Mouse (Mus musculus) kidney, postnatal 36 days (tissue): ENCODE data around the gene Ate1.
"Not testable (repeated sequence)": the region's sequence is repeated elsewhere in the genome, so short reads cannot be mapped to it uniquely, and the experiment has no call there.

Experiments
- DNase-seq, 2 experiments: peaks; one replicate each; pipeline ENCODE4 v3.0.0; 2021 to 2022; ENCODE audit warnings: mixed read lengths in 2 of 2

Ate1 gene

DNA sequence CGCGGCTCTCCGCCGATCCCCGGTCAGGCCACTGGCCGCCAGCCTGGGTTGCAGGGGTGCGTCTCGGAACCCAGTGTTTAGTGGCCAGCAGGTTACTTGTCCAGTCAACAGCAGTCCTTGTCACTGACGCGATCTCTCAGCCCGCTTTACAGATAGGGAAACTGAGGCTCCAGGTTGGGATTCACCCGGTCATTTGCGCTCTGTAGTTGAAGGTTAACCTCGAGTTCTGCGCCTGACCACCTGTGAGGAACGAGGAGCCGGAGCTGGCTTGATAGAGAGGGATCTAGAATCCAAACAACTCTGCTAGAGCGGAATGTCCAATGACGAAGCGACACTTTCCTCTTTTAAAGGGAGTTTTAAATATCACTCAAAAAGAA lies at the start of gene Ate1:
Gene Ate1, minus strand, starts transcription at position 321 of the 377 bp plus-strand sequence.
- DNase-seq: peak in 1 of 2 experiments; percentile 58

- DNase-seq: no peak
These were observed 48.7 kb upstream of the Ate1 start for GRCm38 (mm10) chr7:130568783-130569436.

GRCm38 (mm10) chr7:130564596-130564995 lies 44.4 kb upstream of the Ate1 start:
- DNase-seq: no peak

GRCm38 (mm10) chr7:130563880-130564279 lies 43.7 kb upstream of the Ate1 start:
- DNase-seq: no peak

GRCm38 (mm10) chr7:130563276-130563675 lies 43.1 kb upstream of the Ate1 start:
- DNase-seq: no peak

DNA sequence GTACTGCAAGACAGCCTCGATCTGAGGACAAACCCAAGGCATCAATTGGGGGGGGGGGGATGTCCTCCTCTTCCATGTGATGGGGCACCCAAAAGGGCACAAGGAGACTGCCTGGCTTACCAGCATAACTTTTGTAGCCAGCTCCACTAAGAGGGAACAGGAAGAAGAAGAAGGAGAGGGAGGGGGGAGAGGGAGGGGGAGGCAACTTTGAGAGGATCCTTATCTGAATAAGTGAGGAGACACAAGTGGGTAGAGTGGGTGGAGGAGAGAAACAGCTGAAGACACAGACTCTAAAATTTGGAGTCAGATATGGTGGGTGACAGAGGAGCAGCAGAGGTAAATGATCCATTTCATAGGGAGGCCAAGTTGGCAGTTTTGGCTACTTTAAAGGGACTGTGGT lies 40.8 kb upstream of the Ate1 start:
- no peak for DNase-seq

DNA sequence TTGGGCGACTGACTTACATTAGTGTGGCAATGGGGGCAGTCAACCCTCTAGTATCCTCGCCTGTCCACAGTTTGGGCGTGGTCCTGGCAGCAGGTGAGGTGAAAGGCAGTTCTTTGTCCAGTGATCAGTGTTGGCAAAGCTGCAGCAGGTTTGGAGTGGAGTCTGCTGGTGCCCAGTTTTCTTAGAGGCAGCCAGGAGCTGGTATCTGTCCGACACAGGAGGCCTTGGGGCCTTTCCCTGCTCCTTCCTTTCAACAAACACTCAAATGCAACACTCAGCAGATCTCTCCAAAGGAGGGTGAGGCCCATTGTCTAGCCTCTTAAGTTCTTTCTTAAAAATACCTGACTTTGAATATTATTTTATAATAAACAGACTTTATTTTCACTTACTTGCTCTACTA lies 38.4 kb upstream of the Ate1 start:
- DNase-seq: no peak

GRCm38 (mm10) chr7:130555597-130555996 lies 35.4 kb upstream of the Ate1 start:
- DNase-seq: no peak

- DNase-seq: no peak
These were observed 33.2 kb upstream of the Ate1 start for GRCm38 (mm10) chr7:130553321-130553720.

DNA sequence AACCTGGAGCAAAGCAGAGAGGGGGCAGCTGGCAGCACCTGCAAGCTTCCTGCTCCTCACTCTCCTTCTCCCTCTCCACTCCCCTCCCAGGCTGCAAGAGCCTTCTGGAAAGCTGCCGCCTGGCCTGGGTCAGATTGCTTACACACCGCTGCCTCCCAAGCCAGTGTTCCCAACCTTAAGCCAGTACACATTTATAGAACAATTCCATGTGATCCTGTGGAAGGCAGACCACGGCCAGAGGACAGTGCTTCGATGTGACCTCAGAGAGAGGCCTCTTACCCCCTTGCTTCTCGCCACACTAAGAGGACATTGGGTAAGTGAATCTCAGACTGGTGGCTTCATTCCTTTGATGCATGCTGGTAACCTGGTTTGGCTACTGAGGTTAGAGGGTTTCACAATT lies 32.6 kb upstream of the Ate1 start:
- peak; percentile 21 to 38 for DNase-seq

- no peak for DNase-seq
These were observed 27.5 kb upstream of the Ate1 start for GRCm38 (mm10) chr7:130547635-130548175.

GRCm38 (mm10) chr7:130546791-130547484 lies 26.8 kb upstream of the Ate1 start:
- DNase-seq: peak; percentile 93 to 96

- DNase-seq: no peak
These were observed 26.2 kb upstream of the Ate1 start for GRCm38 (mm10) chr7:130546421-130546790.

GRCm38 (mm10) chr7:130545893-130546292 lies 25.7 kb upstream of the Ate1 start:
- no peak for DNase-seq

DNA sequence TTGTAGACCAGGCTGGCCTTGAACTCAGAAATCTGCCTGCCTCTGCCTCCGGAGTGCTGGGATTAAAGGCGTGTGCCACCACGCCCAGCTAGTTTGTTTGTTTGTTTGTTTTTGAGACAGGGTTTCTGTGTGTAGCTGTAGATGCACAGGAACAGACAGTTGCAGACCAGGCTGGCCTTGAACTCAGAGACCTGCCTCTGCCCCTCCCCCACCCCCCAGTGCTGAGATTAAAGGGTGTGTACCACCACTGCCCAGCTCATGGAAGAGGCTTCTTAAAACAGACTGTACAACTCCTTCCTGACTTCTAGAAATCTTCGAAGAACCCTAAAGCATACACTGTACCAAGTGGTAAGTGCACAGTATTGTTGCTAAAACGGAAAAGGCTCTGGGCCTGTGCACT lies 25.2 kb upstream of the Ate1 start:
- no peak for DNase-seq

DNA sequence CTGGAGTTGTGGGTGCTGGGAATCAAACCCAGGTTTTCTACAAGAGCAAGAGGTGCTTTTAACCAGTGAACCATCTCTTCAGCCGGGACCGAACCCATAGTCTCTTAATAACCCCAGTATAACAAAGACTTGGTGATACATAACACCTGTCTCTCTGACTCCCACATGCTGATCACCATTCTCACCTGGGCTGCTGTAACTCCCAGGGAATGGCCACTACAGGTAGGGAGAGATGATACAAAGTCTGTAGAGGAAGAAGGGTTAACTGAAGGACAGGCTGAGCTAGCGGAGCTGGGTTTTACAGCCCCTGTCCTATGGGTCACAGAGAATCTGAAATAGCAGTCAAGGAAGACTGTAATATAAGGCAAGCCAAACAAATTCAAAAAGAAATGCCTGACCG lies 23.0 kb upstream of the Ate1 start:
- no peak for DNase-seq

DNA sequence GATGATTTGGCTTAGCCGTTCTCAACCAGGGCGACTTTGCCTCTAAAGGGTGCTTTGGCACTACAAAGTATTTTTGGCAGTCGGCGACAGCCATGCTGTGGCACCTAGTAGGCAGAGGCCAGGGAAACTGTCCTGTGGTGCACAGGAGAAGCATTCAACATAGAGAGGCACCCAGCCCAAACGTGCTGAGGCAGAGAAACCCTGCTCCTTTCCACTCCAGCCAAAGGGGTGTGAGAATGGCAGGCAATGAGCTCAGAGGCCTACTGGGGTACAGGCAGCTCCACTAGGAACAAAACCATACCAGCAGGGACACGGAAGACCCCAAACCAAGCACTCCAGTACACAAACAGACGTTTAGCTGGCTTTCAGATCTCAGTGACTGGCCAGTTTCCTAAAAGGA lies 20.0 kb upstream of the Ate1 start:
- no peak for DNase-seq

DNA sequence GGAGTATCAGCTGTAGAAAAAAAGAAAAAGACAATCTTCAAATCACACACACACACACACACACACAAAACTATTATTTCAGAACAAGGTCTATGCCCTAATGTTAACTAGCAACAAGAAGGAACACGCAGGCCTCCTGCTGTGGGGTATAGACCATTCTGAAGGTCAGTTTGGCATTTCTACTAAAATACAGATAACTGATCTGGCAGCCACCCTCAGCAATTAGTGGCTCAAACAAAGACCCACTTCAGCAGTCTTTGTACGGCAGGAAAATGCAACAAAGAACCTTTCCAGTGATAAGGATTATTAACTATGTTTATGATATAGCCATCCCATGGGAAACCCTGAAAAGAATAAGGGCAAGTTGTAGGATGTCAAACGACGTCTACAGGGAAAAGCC lies 16.9 kb upstream of the Ate1 start:
- no peak for DNase-seq

DNA sequence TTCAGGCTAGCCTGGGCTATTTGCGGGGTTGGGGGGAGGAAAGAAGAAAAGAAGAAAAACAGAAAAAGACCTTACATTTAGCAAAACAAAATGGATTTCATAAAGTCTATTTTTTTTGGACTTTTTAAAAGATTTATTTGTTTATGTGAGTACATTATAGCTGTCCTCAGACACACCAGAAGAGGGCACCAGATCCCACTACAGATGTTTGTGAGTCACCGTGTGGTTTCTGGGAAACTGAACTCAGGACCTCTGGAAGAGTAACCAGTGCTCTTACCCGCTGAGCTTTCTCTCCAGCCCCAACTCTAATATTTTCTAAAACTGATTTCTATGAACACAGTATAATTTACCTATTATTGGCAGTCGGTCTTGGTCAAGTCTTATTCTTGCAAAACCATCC lies 15.0 kb upstream of the Ate1 start:
- peak in 1 of 2 experiments; percentile 34 for DNase-seq

DNA sequence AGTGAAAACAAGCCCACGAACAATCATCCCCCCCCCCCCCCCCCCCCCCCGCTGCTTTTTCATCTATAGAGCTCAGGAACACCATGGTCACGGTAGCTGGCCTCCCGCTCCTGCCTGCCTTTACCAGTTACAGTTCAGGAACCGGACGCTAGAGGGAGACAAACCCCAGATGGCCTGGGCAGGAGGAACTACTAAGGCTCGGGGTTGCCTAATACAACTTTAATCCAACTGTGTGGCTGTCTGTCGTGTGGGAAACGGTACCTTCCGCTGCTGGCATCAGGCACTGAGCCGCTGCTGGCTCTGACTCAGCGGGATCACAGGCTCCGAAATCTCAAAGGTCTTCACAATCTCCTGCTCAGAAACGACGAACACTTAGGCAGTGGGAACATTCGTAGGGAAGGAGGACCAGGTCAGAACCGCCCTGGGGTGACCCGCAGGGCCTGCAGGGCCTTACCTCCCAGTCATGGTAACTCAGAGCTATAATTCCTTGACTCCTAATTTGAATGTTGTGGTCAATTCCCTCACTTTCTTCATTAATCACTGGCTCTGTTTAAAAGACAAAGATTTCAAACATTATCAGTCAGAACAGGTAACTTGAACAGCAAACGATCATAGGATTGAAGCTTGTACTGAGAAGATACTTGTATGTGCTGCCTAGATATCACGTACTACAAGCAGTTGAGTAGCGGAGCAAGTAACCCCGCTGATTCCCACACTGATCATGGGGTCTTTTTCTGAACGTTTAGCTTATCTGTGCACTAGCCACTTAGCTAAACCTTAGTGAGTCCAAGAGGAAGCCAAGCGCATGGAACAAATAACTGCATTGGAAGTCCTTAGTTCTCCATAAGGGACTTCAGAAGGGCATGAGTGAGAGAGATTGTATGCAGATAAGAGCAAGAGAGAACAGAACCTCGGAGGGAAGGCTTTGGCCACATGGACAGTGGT lies 13.4 kb upstream of the Ate1 start:
- DNase-seq: peak; percentile 91 to 95

- DNase-seq: not testable (repeated sequence)
These were observed 11.0 kb upstream of the Ate1 start for GRCm38 (mm10) chr7:130531138-130531537.

DNA sequence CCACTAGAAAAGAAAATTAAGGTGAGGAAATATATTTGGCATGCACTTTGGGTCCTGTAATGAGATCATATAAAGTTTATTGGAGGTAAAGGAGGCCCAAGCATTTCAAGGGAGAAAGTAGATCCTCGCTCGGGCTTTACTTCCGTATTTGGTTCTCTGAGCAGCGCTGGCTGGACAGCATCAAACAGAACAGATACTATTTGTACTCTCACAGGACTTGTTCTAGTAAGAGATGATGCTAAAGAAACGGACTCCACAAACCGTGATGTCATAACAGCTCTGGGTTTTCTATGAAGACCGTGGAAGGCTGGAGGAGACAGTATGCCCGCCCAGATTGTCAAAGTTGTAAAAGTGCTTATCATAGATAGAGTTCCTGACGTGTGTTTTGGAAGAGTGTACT lies 7.1 kb upstream of the Ate1 start:
- DNase-seq: no peak

DNA sequence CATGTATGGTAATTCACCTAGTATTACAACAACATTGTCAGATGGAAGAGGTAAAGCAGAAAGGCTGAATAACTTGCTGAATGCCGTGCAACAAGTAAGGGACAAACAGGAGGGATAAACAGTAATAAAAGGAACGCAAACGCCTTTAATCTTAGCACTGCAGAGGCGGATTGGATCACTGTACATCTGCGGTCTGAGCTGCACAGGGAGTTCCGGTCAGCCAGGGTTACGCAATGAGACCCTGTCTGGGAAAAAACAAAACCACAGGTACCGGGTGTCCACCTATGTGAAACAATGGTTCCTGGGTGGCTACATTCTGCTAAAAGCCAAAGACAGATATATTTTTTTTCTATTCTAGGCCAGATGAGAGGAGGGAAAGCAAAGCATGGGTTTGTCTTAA lies 3.3 kb upstream of the Ate1 start:
- no peak for DNase-seq
